Mouse (Mus musculus): ENCODE data around the gene Gjd2. TPM values are rescaled to one million over a fixed set of nuclear protein-coding genes. Genes with fewer than 3 reads are reported as not detected.

The Gjd2 gene
- total RNA-seq, 2 experiments from 2014 or later, result 4.5 to 4.8 TPM

GRCm38 (mm10) chr2:114013846-114014245 lies 427 bp upstream of the Gjd2 start:
- no peak for DNase-seq (ENCODE audit: low spot score in 2 of 2)

- DNase-seq (ENCODE audit: low spot score in 2 of 2), result no peak
Measured at GRCm38 (mm10) chr2:114012749-114013211, 639 bp downstream of the Gjd2 start.

GRCm38 (mm10) chr2:114011838-114012237 lies 1.6 kb downstream of the Gjd2 start:
- no peak for DNase-seq (ENCODE audit: low spot score in 2 of 2)

GRCm38 (mm10) chr2:114008321-114008720 lies 5.1 kb downstream of the Gjd2 start:
- no peak for DNase-seq (ENCODE audit: low spot score in 2 of 2)

- DNase-seq (ENCODE audit: low spot score in 2 of 2), result peak in 1 of 2 experiments; percentile 25
Measured at GRCm38 (mm10) chr2:113997484-113997883, 15.9 kb downstream of the Gjd2 start.

GRCm38 (mm10) chr2:113996930-113997329 lies 16.5 kb downstream of the Gjd2 start:
- DNase-seq (ENCODE audit: low spot score in 2 of 2), result no peak

- DNase-seq (ENCODE audit: low spot score in 2 of 2), result no peak
Measured at GRCm38 (mm10) chr2:113984890-113985289, 28.5 kb downstream of the Gjd2 start.

- DNase-seq (ENCODE audit: low spot score in 2 of 2), result no peak
Measured at GRCm38 (mm10) chr2:113980664-113981063, 32.8 kb downstream of the Gjd2 start.

- DNase-seq (ENCODE audit: low spot score in 2 of 2), result no peak
Measured at GRCm38 (mm10) chr2:113978151-113978771, 35.2 kb downstream of the Gjd2 start.

GRCm38 (mm10) chr2:113973950-113974349 lies 39.5 kb downstream of the Gjd2 start:
- no peak for DNase-seq (ENCODE audit: low spot score in 2 of 2)

- no peak for DNase-seq (ENCODE audit: low spot score in 2 of 2)
Measured at GRCm38 (mm10) chr2:113966421-113966820, 47.0 kb downstream of the Gjd2 start.

Other genes starting within 250 kb of the Gjd2 start
- gene Scg5, start 184.5 kb downstream of the Gjd2 start, total RNA-seq (2021), result 100 to 1,000 TPM; 404 to 421 TPM
- gene Arhgap11a, start 165.0 kb downstream of the Gjd2 start, total RNA-seq (2021), result 1 to 10 TPM; 1.3 to 1.6 TPM
- gene Actc1, start 39.9 kb upstream of the Gjd2 start, total RNA-seq (2021), result not detected
- gene Aqr, start 173.4 kb upstream of the Gjd2 start, total RNA-seq (2021), result 10 to 100 TPM; 29.8 to 30.2 TPM
- gene Zfp770, start 187.8 kb upstream of the Gjd2 start, total RNA-seq (2021), result 10 to 100 TPM; 20.8 to 21.7 TPM